Mouse (Mus musculus) intestine, embryonic 15.5 days (tissue): ENCODE results near the gene 4930518I15Rik. TPM values are rescaled to one million over a fixed set of nuclear protein-coding genes. Genes with fewer than 3 reads are reported as not detected.
A peak's percentile ranks its signal among the peaks of the same experiment; 100 is the strongest.
"Not testable (repeated sequence)": the region's sequence is repeated elsewhere in the genome, so short reads cannot be mapped to it uniquely, and the experiment has no call there.

Source experiments
- ATAC-seq: fragments of 200-750 bp; cut with Nextera tagmentation; 2 replicates; pipeline ENCODE4 v1.8.0; 2017; ENCODE audit warnings: moderate TSS enrichment, moderate library complexity
- H3K27ac ChIP-seq: fragments of 300-500 bp; sonication (generic); 2 replicates; pipeline ENCODE4 v1.5.1; 2015; ENCODE audit warnings: mild to moderate bottlenecking, inconsistent platforms
- H3K27me3 ChIP-seq: fragments of 300-500 bp; sonication (generic); replicated peaks from 2 replicates; pipeline ENCODE4 v1.6.1; 2015; ENCODE audit warnings: inconsistent platforms
- H3K36me3 ChIP-seq: fragments of 300-500 bp; sonication (generic); 2 replicates; pipeline ENCODE4 v1.6.1; 2015; ENCODE audit warnings: inconsistent platforms
- H3K4me1 ChIP-seq: fragments of 300-500 bp; sonication (generic); replicated peaks from 2 replicates; pipeline ENCODE4 v1.6.1; 2015; ENCODE audit warnings: inconsistent platforms
- H3K4me2 ChIP-seq: fragments of 300-500 bp; sonication (generic); replicated peaks from 2 replicates; pipeline ENCODE4 v1.6.1; 2015; ENCODE audit warnings: mild to moderate bottlenecking, inconsistent platforms
- H3K4me3 ChIP-seq: fragments of 300-500 bp; sonication (generic); replicated peaks from 2 replicates; pipeline ENCODE4 v1.5.1; 2015; ENCODE audit warnings: inconsistent platforms
- H3K9ac ChIP-seq: fragments of 300-500 bp; sonication (generic); 2 replicates; pipeline ENCODE4 v1.6.1; 2015; ENCODE audit warnings: inconsistent platforms
- H3K9me3 ChIP-seq: fragments of 300-500 bp; sonication (generic); 2 replicates; pipeline ENCODE4 v1.6.1; 2016; ENCODE audit warnings: inconsistent platforms
- WGBS: fragments of 180-500 bp; shearing (Covaris S2); methylation state at CpG from one replicate; pipeline ENCODE4 v1.1.7; 2015; 5-methylcytosine and 5-hydroxymethylcytosine counted together
- polyA plus RNA-seq: library from polyadenylated mRNA; unstranded; fragments of >200 nt; fragmentation: Nextera tagmentation; extraction: Ambion mirVana; gene quantifications from 2 replicates; pipeline ENCODE4 v1.2.1, GENCODE M21; 2015

The 4930518I15Rik gene
- polyA plus RNA-seq: 5.3 and 6.7 TPM in 2 replicates

GRCm38 (mm10) chr2:156857835-156858234 lies at the start of gene 4930518I15Rik:
Gene 4930518I15Rik, minus strand, starts transcription at chr2:156857946.
- no peak for ATAC-seq
- H3K36me3 ChIP-seq: peaks cover 6% of the 10 kb centered on the region; the same call in 1 of the 2 replicates
- H3K27ac ChIP-seq: peak within 1 kb of the TSS; percentile 56
- H3K9ac ChIP-seq: no peak within 1 kb of the TSS
- H3K4me2 ChIP-seq: no peak within 1 kb of the TSS
- H3K4me1 ChIP-seq: peaks cover 4% of the 10 kb centered on the region
- H3K27me3 ChIP-seq: no peaks in the 10 kb centered on the region
- no peak within 1 kb of the TSS for H3K4me3 ChIP-seq
- no peaks in the 10 kb centered on the region for H3K9me3 ChIP-seq
- WGBS: 82% methylated on average over 2 of the region's 2 CpGs

- H3K36me3 ChIP-seq, H3K27ac ChIP-seq, H3K4me3 ChIP-seq, H3K9me3 ChIP-seq, ATAC-seq, H3K4me2 ChIP-seq, H3K4me1 ChIP-seq, H3K27me3 ChIP-seq, H3K9ac ChIP-seq: not testable (repeated sequence)
- WGBS: 33% methylated on average over 4 of the region's 4 CpGs
These were observed 48.2 kb upstream of the 4930518I15Rik start for GRCm38 (mm10) chr2:156905931-156906330.

- no peaks in the 10 kb centered on the region for H3K27me3 ChIP-seq
- H3K27ac ChIP-seq: no peak overlapping the region
- H3K4me2 ChIP-seq: no peak overlapping the region
- no peaks in the 10 kb centered on the region for H3K36me3 ChIP-seq
- no peak overlapping the region for H3K9ac ChIP-seq
- ATAC-seq: no peak
- no peaks in the 10 kb centered on the region for H3K9me3 ChIP-seq
- no peaks in the 10 kb centered on the region for H3K4me1 ChIP-seq
- H3K4me3 ChIP-seq: no peak overlapping the region
- 25% methylated on average over 6 of the region's 6 CpGs for whole genome bisulfite sequencing
These were observed 47.4 kb upstream of the 4930518I15Rik start for GRCm38 (mm10) chr2:156904976-156905717.

DNA sequence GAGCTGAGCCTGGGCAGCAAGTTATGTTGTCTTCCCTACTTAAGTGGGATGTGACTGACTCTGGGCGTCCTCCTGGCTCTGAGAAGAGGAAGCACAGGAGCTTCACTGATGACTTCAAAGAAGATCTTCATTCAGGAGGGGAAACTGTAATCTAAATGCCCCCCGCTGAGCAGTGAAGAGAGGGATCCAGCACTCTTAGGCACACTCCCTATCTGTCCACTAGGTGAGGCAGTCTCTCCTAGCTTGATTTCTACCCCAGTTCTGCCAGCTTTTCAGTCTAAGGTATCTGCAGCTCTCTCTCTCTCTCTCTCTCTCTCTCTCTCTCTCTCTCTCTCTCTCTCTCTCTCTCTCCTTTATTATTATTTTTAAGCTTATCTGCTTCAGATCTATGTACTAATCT lies 45.6 kb upstream of the 4930518I15Rik start:
- ATAC-seq: no peak
- Histone ChIP-seq H3K4me1 (no peaks in the 10 kb centered on the region), H3K4me2 (no peak overlapping the region), H3K27ac (no peak overlapping the region), H3K4me3 (no peak overlapping the region), H3K36me3 (no peaks in the 10 kb centered on the region), H3K27me3 (no peaks in the 10 kb centered on the region), H3K9me3 (no peaks in the 10 kb centered on the region), H3K9ac (no peak overlapping the region)
- 31% methylated on average over 2 of the region's 2 CpGs for WGBS

DNA sequence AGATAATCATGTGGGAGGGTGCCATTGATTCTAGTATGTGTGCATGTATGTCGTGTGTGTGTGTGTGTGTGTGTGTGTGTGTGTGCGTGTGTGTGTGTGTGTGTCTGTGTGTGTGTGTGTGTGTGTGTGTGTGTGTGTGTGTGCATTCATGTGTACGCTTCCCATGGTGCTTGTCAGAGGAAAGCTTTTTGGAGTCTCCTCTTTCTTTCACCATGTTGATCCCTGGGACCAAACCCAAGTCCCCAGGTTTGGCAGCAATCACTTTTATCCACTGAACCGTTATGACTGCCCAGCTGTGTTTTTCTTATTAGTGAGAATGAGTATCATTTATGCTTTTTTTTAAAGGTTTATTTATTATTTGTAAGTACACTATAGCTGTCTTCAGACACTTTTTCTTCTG lies 44.7 kb upstream of the 4930518I15Rik start:
- H3K4me3 ChIP-seq, H3K4me1 ChIP-seq, H3K9me3 ChIP-seq, H3K9ac ChIP-seq, H3K36me3 ChIP-seq, H3K27ac ChIP-seq, ATAC-seq, H3K4me2 ChIP-seq, H3K27me3 ChIP-seq: not testable (repeated sequence)
- WGBS: 74% methylated on average over 4 of the region's 4 CpGs

GRCm38 (mm10) chr2:156901883-156902282 lies 44.1 kb upstream of the 4930518I15Rik start:
- no peak overlapping the region for H3K9ac ChIP-seq
- no peaks in the 10 kb centered on the region for H3K9me3 ChIP-seq
- H3K4me3 ChIP-seq: no peak overlapping the region
- H3K36me3 ChIP-seq: no peaks in the 10 kb centered on the region
- H3K27ac ChIP-seq: no peak overlapping the region
- H3K4me2 ChIP-seq: no peak overlapping the region
- H3K4me1 ChIP-seq: no peaks in the 10 kb centered on the region
- WGBS: 61% methylated on average over 6 of the region's 6 CpGs
- H3K27me3 ChIP-seq: no peaks in the 10 kb centered on the region
- no peak for ATAC-seq

DNA sequence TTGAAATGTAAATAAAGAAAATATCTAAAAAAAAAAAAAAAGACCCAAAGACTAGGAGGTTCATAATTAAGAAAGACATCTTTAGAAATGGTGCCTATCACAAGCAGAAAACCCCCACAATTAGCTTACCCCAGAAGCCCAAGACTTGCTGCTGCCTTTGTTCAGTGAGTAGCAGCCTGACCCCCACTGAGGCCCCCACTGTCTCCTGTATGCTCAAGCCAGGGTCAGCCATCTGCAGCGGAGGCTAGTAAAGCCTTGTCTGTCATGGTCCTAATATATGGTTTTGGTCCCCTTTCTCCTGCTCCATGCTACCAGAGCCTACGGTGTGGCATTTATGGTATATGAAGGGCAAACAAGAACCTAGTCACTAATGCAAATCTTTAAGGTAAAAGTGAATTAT lies 43.6 kb upstream of the 4930518I15Rik start:
- Histone ChIP-seq H3K36me3 (no peaks in the 10 kb centered on the region), H3K27me3 (no peaks in the 10 kb centered on the region), H3K9ac (no peak overlapping the region), H3K9me3 (no peaks in the 10 kb centered on the region), H3K4me3 (no peak overlapping the region), H3K27ac (no peak overlapping the region), H3K4me2 (no peak overlapping the region), H3K4me1 (no peaks in the 10 kb centered on the region)
- WGBS: 66% methylated on average over 2 of the region's 2 CpGs
- ATAC-seq: no peak

- 52% methylated on average over 4 of the region's 4 CpGs for WGBS
- H3K4me2 ChIP-seq: no peak overlapping the region
- ATAC-seq: no peak
These were observed 41.4 kb upstream of the 4930518I15Rik start for GRCm38 (mm10) chr2:156899184-156899583.

DNA sequence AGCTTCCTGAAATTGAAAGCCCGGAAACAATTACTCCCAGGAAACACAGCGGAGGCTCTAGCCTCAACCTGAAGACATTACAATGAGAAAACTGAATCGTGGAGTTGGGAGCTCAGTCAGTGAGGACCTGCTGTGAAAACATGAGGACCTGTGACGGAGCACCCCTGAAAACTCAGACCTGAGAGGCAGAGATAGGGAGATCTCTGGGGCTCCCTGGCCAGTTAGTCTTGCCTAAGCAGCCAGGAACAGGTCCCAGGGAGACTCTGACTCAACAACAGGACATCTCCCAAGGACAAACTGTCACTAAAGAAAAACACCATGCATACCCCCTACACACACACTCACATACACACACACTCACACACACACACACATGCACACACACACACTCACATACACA lies 40.6 kb upstream of the 4930518I15Rik start:
- no peak for ATAC-seq
- H3K36me3 ChIP-seq: no peaks in the 10 kb centered on the region
- H3K4me1 ChIP-seq: 0 out of 2 replicates have a peak, but pooled peaks cover 2% of the 10 kb centered on the region
- H3K9ac ChIP-seq: no peak overlapping the region
- no peaks in the 10 kb centered on the region for H3K9me3 ChIP-seq
- no peaks in the 10 kb centered on the region for H3K27me3 ChIP-seq
- 59% methylated on average over 4 of the region's 4 CpGs for WGBS
- H3K27ac ChIP-seq: no peak overlapping the region
- H3K4me3 ChIP-seq: no peak overlapping the region
- H3K4me2 ChIP-seq: no peak overlapping the region

More at GRCm38 (mm10) chr2:156899184-156899583, 41.4 kb upstream of the 4930518I15Rik start:
- H3K27ac ChIP-seq: no peak overlapping the region
- no peaks in the 10 kb centered on the region for H3K9me3 ChIP-seq
- 0 out of 2 replicates have a peak, but pooled peaks cover 2% of the 10 kb centered on the region for H3K4me1 ChIP-seq
- no peaks in the 10 kb centered on the region for H3K36me3 ChIP-seq
- no peak overlapping the region for H3K9ac ChIP-seq
- no peak overlapping the region for H3K4me3 ChIP-seq
- no peaks in the 10 kb centered on the region for H3K27me3 ChIP-seq

- 78% methylated on average over 9 of the region's 9 CpGs for WGBS
- H3K9me3 ChIP-seq: no peaks in the 10 kb centered on the region
- H3K9ac ChIP-seq: no peak overlapping the region
- no peak overlapping the region for H3K4me2 ChIP-seq
- no peaks in the 10 kb centered on the region for H3K36me3 ChIP-seq
- 0 out of 2 replicates have a peak, but pooled peaks cover 2% of the 10 kb centered on the region for H3K4me1 ChIP-seq
- no peak overlapping the region for H3K27ac ChIP-seq
- no peak overlapping the region for H3K4me3 ChIP-seq
- no peak for ATAC-seq
- H3K27me3 ChIP-seq: no peaks in the 10 kb centered on the region
These were observed 39.3 kb upstream of the 4930518I15Rik start for GRCm38 (mm10) chr2:156897034-156897433.

GRCm38 (mm10) chr2:156896384-156896914 lies 38.7 kb upstream of the 4930518I15Rik start:
- no peak for ATAC-seq
- no peak overlapping the region for H3K4me3 ChIP-seq
- H3K4me2 ChIP-seq: no peak overlapping the region

DNA sequence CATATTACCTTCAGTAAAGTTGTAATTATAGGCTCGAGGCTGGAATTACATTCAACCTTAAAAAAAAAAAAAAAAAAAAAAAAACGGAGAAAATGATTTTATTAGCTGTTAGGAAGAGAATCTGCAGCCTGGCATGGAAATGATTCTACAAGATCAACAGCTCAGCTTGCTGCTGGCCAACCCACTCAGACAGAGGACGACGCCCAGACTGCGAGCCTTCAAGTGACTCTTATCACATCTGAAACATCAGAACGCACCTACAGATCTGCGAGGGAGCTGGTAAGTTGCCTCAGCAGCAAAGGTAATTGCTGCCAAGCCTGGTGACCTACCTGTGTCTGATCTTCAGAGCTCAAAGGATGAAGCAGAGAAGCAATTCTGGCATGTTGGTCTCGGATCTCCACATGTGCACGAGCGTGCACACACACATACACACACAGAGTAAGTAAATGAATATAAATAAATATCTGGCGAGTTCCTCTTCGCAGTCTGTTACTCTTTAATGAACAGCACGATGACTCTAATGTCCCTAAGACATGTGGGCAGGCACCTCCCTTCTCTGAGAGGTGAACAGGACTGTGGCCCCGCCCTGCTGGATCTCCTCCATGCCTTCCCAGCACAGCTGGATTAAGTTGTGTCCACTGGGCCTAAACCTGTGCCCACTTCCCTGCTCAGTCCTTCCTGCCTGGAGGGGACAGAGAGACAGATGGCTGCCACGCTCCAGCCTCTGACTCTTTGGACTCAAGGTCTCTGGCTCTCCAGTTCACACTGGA lies 36.9 kb upstream of the 4930518I15Rik start:
- 59% methylated on average over 15 of the region's 15 CpGs for WGBS

More at GRCm38 (mm10) chr2:156896384-156896914, 38.7 kb upstream of the 4930518I15Rik start:
- Histone ChIP-seq H3K9me3 (no peaks in the 10 kb centered on the region), H3K27ac (no peak overlapping the region), H3K4me1 (0 out of 2 replicates have a peak, but pooled peaks cover 2% of the 10 kb centered on the region), H3K36me3 (no peaks in the 10 kb centered on the region), H3K9ac (no peak overlapping the region), H3K27me3 (no peaks in the 10 kb centered on the region)
- WGBS: 64% methylated on average over 9 of the region's 9 CpGs

More for the DNA sequence above, 36.9 kb upstream of the 4930518I15Rik start:
- no peaks in the 10 kb centered on the region for H3K27me3 ChIP-seq
- no peak overlapping the region for H3K4me3 ChIP-seq
- peak; percentile 51; the same call in 1 of the 2 replicates for ATAC-seq
- no peak overlapping the region for H3K4me2 ChIP-seq
- 0 out of 2 replicates have a peak, but pooled peaks cover 2% of the 10 kb centered on the region for H3K4me1 ChIP-seq
- H3K9me3 ChIP-seq: no peaks in the 10 kb centered on the region
- H3K27ac ChIP-seq: no peak overlapping the region
- H3K9ac ChIP-seq: no peak overlapping the region
- no peaks in the 10 kb centered on the region for H3K36me3 ChIP-seq
